Mouse (Mus musculus): ENCODE measurements around the gene Gm2897. TPM values are rescaled to one million over a fixed set of nuclear protein-coding genes. Genes with fewer than 3 reads are reported as not detected.
"Not testable (repeated sequence)": the region's sequence is repeated elsewhere in the genome, so short reads cannot be mapped to it uniquely, and the experiment has no call there.

Gene Gm2897
- polyA plus RNA-seq (2015; fragmentation: Nextera tagmentation; extraction: Ambion mirVana): 0.14 TPM in 1 of 2 replicates, not detected in the other

DNA sequence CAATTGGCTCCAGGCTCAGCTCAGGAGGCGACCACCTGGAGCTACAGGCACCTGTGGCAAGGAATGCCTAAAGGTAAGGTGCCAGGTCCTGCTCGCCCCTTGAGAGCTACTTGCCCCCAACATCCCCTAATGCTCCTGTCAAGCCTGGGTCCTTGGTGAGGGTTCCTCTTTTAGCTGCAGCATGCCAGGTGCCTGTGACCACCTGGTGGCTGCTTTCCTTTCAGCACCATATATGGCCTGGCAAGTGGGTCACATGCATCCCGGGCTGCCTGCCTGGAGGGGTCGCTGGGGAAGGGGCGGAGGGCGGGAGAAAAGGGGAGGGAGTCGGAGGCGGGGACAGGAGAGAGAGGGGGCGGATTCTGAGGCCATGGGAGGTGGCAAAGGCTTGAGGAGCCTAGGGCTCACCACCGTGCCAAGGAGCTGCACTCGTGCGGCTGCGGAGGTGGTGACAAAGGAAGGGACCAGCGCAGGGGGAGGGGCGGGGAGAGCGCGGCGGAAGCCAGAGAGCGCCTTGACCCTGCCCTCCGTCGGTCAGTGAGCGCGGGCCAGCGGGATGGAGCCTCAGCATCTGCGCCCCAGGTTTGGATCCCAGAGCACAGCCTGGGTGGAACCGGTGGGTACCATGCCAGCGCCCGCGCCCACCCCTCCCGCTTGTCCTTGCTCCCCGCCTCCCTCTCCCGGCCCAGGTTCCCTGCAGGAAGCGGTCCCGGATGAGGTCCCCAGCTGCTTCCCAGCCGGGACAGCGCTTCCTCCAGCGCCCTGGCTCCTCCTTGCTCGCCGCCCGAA lies at the start of gene Gm2897:
Gene Gm2897 (plus strand): TSS at position 559 of the 786 bp plus-strand sequence.
- peak within 1 kb of the TSS; percentile 32; the same call in 1 of the 2 replicates for H3K4me2 ChIP-seq (ENCODE audit: low read depth, low read length)
- not testable (repeated sequence) for ATAC-seq; H3K9me3 ChIP-seq (ENCODE audit: low read length); H3K4me1 ChIP-seq (ENCODE audit: insufficient read depth); H3K4me3 ChIP-seq (ENCODE audit: low read depth, low read length); H3K27me3 ChIP-seq (ENCODE audit: insufficient read depth, low read length); H3K36me3 ChIP-seq (replicated peaks; ENCODE audit: insufficient read depth, low read length); H3K9ac ChIP-seq (replicated peaks); H3K27ac ChIP-seq (ENCODE audit: low read depth)
- peak; percentile 13 for DNase-seq
- 5% methylated on average over 18 of the region's 40 CpGs for WGBS (ENCODE audit: insufficient replicate concordance)

DNA sequence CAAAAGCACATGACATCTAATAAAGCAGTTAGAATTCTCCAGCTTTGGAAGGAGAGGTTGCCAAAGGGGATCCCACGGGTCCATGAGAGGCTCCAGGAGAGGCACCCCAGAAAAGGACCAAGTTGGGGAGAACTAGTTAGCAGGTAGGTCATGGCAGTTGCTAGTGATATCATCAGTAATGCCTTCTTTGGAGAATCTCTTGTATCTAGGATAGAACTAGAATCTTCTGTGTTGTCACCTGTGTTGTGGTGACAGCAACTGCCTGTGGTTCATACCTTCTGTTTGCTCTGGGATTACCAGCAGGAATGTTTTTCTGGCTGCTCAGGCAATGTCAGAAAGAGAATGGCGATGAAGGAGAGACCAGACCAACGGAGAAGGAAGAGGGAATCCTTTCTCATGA lies 19.4 kb upstream of the Gm2897 start, which contains the start of gene Gm2888:
Gene Gm2888 (plus strand): TSS at position 301 of the 400 bp plus-strand sequence.
- H3K4me3 ChIP-seq (ENCODE audit: low read depth, low read length); ATAC-seq; H3K27ac ChIP-seq (ENCODE audit: low read depth); H3K27me3 ChIP-seq (ENCODE audit: insufficient read depth, low read length); H3K4me2 ChIP-seq (ENCODE audit: low read depth, low read length); H3K36me3 ChIP-seq (replicated peaks; ENCODE audit: insufficient read depth, low read length); H3K4me1 ChIP-seq (ENCODE audit: insufficient read depth); DNase-seq; H3K9me3 ChIP-seq (ENCODE audit: low read length); H3K9ac ChIP-seq (replicated peaks): not testable (repeated sequence)
- 41% methylated on average over 2 of the region's 3 CpGs for WGBS (ENCODE audit: insufficient replicate concordance)

- H3K9ac ChIP-seq (replicated peaks); ATAC-seq: not testable (repeated sequence)
- peak; percentile 13 for DNase-seq
Observed at GRCm38 (mm10) chr14:3049513-3049800, 372 bp downstream of the Gm2897 start.

GRCm38 (mm10) chr14:3050087-3050486 lies 1.0 kb downstream of the Gm2897 start:
- H3K27ac ChIP-seq (ENCODE audit: low read depth); H3K4me2 ChIP-seq (ENCODE audit: low read depth, low read length); H3K9me3 ChIP-seq (ENCODE audit: low read length); H3K36me3 ChIP-seq (replicated peaks; ENCODE audit: insufficient read depth, low read length); H3K4me3 ChIP-seq (ENCODE audit: low read depth, low read length); H3K9ac ChIP-seq (replicated peaks); H3K27me3 ChIP-seq (ENCODE audit: insufficient read depth, low read length); H3K4me1 ChIP-seq (ENCODE audit: insufficient read depth); ATAC-seq; DNase-seq: not testable (repeated sequence)
- 0 out of 2 replicates have a peak, but pooled peaks have one; percentile 12 for TF ChIP-seq CTCF (IDR thresholded peaks at IDR 0.05; ENCODE audit: low read depth)
- WGBS (ENCODE audit: insufficient replicate concordance): 8% methylated on average over 4 of the region's 8 CpGs

More at GRCm38 (mm10) chr14:3049513-3049800, 372 bp downstream of the Gm2897 start:
- WGBS (ENCODE audit: insufficient replicate concordance): 3% methylated on average over 10 of the region's 20 CpGs
- H3K4me3 ChIP-seq (ENCODE audit: low read depth, low read length); H3K4me1 ChIP-seq (ENCODE audit: insufficient read depth); H3K36me3 ChIP-seq (replicated peaks; ENCODE audit: insufficient read depth, low read length); H3K27ac ChIP-seq (ENCODE audit: low read depth); H3K9me3 ChIP-seq (ENCODE audit: low read length); H3K27me3 ChIP-seq (ENCODE audit: insufficient read depth, low read length): not testable (repeated sequence)
- H3K4me2 ChIP-seq (ENCODE audit: low read depth, low read length): peak overlapping the region; percentile 32; the same call in 1 of the 2 replicates

DNA sequence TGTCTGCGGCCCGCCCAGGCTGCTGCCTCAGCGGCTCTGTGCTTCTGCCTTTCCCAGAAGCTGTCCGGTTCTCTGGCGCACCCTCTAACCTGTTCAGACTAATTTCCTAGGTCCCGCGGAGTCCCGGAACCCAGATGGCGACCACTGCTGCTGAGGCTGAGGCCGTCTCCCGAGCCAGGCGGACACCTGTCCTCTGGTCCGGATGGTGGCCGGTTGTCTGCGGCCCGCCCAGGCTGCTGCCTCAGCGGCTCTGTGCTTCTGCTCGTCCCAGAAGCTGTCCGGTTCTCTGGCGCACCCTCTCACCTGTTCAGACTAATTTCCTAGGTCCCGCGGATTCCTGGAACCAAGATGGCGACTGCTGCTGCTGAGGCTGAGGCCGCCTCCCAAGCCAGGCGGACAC lies 67.0 kb downstream of the Gm2897 start:
- H3K4me2 ChIP-seq (ENCODE audit: low read depth, low read length); H3K27me3 ChIP-seq (ENCODE audit: insufficient read depth, low read length); H3K4me3 ChIP-seq (ENCODE audit: low read depth, low read length); H3K27ac ChIP-seq (ENCODE audit: low read depth); H3K36me3 ChIP-seq (replicated peaks; ENCODE audit: insufficient read depth, low read length); H3K4me1 ChIP-seq (ENCODE audit: insufficient read depth); DNase-seq; ATAC-seq; H3K9ac ChIP-seq (replicated peaks); H3K9me3 ChIP-seq (ENCODE audit: low read length): not testable (repeated sequence)
- 86% methylated on average over 11 of the region's 25 CpGs for WGBS (ENCODE audit: insufficient replicate concordance)

Other genes with a start within 250 kb of the Gm2897 start
- not detected in 2 replicates for gene Gm2888, start 19.3 kb upstream of the Gm2897 start, polyA plus RNA-seq (2015; fragmentation: Nextera tagmentation; extraction: Ambion mirVana)
- gene Gm10340, start 84.7 kb downstream of the Gm2897 start, polyA plus RNA-seq (2015; fragmentation: Nextera tagmentation; extraction: Ambion mirVana): not detected in 2 replicates
- not detected in 2 replicates for gene Gm5795, start 139.0 kb downstream of the Gm2897 start, polyA plus RNA-seq (2015; fragmentation: Nextera tagmentation; extraction: Ambion mirVana)
- gene D830030K20Rik, start 159.2 kb downstream of the Gm2897 start, polyA plus RNA-seq (2015; fragmentation: Nextera tagmentation; extraction: Ambion mirVana): 0.46 and 0.58 TPM in 2 replicates